Mouse (Mus musculus): Measurements from ENCODE around the gene Cpeb3.

The Cpeb3 gene

GRCm38 (mm10) chr19:37022146-37022545 is 186.3 kb downstream of the Cpeb3 start:
- DNase-seq, result no peak

GRCm38 (mm10) chr19:37020951-37021350 is 187.4 kb downstream of the Cpeb3 start:
- DNase-seq, result no peak

- DNase-seq, result no peak
Observed at GRCm38 (mm10) chr19:37020531-37020930, 187.9 kb downstream of the Cpeb3 start.

- no peak for DNase-seq
Observed at GRCm38 (mm10) chr19:37018931-37019330, 189.5 kb downstream of the Cpeb3 start.

GRCm38 (mm10) chr19:37018411-37018810 is 190.0 kb downstream of the Cpeb3 start:
- DNase-seq, result peak; percentile 76

- no peak for DNase-seq
Observed at GRCm38 (mm10) chr19:37016890-37017289, 191.5 kb downstream of the Cpeb3 start.

- DNase-seq, result no peak
Observed at GRCm38 (mm10) chr19:37014173-37014939, 194.0 kb downstream of the Cpeb3 start.

- DNase-seq, result no peak
Observed at GRCm38 (mm10) chr19:37013461-37013860, 194.9 kb downstream of the Cpeb3 start.

GRCm38 (mm10) chr19:37009878-37010281 is 198.5 kb downstream of the Cpeb3 start:
- no peak for DNase-seq

- no peak for DNase-seq
Observed at GRCm38 (mm10) chr19:37004557-37004956, 203.8 kb downstream of the Cpeb3 start.

Data from kidney, postnatal 10 days (tissue).